Mouse (Mus musculus) liver, postnatal 0 days (tissue): ENCODE measurements around the gene Fnbp4. TPM values are rescaled to one million over a fixed set of nuclear protein-coding genes. Genes with fewer than 3 reads are reported as not detected.

Experiments
- ATAC-seq: fragments of 200-750 bp; cut with Nextera tagmentation; 2 replicates; pipeline ENCODE4 v1.8.0; 2017; ENCODE audit warnings: mild to moderate bottlenecking, moderate library complexity
- DNase-seq: peaks from one replicate; pipeline ENCODE4 v3.0.0-alpha.2; 2016
- H3K27ac ChIP-seq: fragments of 300-500 bp; sonication (generic); 2 replicates; pipeline ENCODE4 v1.5.1; 2014; ENCODE audit warnings: antibody characterized with exemption, moderate library complexity, mild to moderate bottlenecking, low read depth
- H3K27me3 ChIP-seq: fragments of 300-500 bp; sonication (generic); 2 replicates; pipeline ENCODE4 v1.6.1; 2014; ENCODE audit warnings: low read length, control low read depth, mixed read lengths; ENCODE audit not compliant: insufficient read depth
- H3K36me3 ChIP-seq: fragments of 300-500 bp; sonication (generic); replicated peaks from 2 replicates; pipeline ENCODE4 v1.6.1; 2014; ENCODE audit warnings: mild to moderate bottlenecking, control low read depth, low read length, moderate library complexity, mixed read lengths; ENCODE audit not compliant: insufficient read depth
- H3K4me1 ChIP-seq: fragments of 300-500 bp; sonication (generic); 2 replicates; pipeline ENCODE4 v1.6.1; 2014; ENCODE audit warnings: antibody characterized with exemption, mild to moderate bottlenecking, control low read depth; ENCODE audit not compliant: insufficient read depth
- H3K4me2 ChIP-seq: fragments of 300-500 bp; sonication (generic); 2 replicates; pipeline ENCODE4 v1.6.1; 2014; ENCODE audit warnings: low read depth, mild to moderate bottlenecking, low read length, moderate library complexity, mixed read lengths
- H3K4me3 ChIP-seq: fragments of 300-500 bp; sonication (generic); 2 replicates; pipeline ENCODE4 v1.5.1; 2014; ENCODE audit warnings: low read depth, low read length
- H3K9ac ChIP-seq: fragments of 300-500 bp; sonication (generic); replicated peaks from 2 replicates; pipeline ENCODE4 v1.6.1; 2014; ENCODE audit warnings: mild to moderate bottlenecking, moderate library complexity
- H3K9me3 ChIP-seq: fragments of 300-500 bp; sonication (generic); 2 replicates; pipeline ENCODE4 v1.6.1; 2016; ENCODE audit warnings: mild to moderate bottlenecking, control low read depth, low read length, mixed read lengths
- CTCF ChIP-seq: sonication (generic); IDR thresholded peaks from 2 replicates; pipeline ENCODE4 v1.5.1; 2016; ENCODE audit warnings: antibody characterized with exemption, low read depth
- EP300 ChIP-seq: IDR thresholded peaks from 2 replicates; pipeline ENCODE4 v1.6.1; 2016; ENCODE audit warnings: antibody characterized with exemption, low read depth, mild to moderate bottlenecking
- WGBS: fragments of 180-500 bp; shearing (Covaris S2); extraction: QIAGEN DNeasy Blood & Tissue Kit; methylation state at CpG from one replicate; pipeline ENCODE4 v1.1.7; 2014; ENCODE audit not compliant: insufficient replicate concordance; 5-methylcytosine and 5-hydroxymethylcytosine counted together
- polyA plus RNA-seq: library from polyadenylated mRNA; unstranded; fragments of >200 nt; fragmentation: Nextera tagmentation; extraction: Ambion mirVana; gene quantifications from 2 replicates; pipeline ENCODE4 v1.2.1, GENCODE M21; 2015

The Fnbp4 gene
- polyA plus RNA-seq, 1 experiment from 2014 or later = 16.8 TPM

GRCm38 (mm10) chr2:90765123-90765522 lies 20.0 kb downstream of the Fnbp4 start:
- Histone ChIP-seq H3K27ac (no peak overlapping the region), H3K9ac (no peak overlapping the region), H3K36me3 (peaks cover 82% of the 10 kb centered on the region), H3K4me3 (no peak overlapping the region), H3K4me2 (no peak overlapping the region), H3K4me1 (no peaks in the 10 kb centered on the region), H3K27me3 (no peaks in the 10 kb centered on the region), H3K9me3 (no peaks in the 10 kb centered on the region)
- no peak for TF ChIP-seq CTCF
- TF ChIP-seq EP300 = no peak
- ATAC-seq (no peak), DNase-seq (no peak)
- WGBS = 90% methylated on average over 3 of the region's 3 CpGs

GRCm38 (mm10) chr2:90781323-90781722 lies 36.2 kb downstream of the Fnbp4 start:
- peaks cover 4% of the 10 kb centered on the region; the same call in 1 of the 2 replicates for H3K4me1 ChIP-seq
- DNase-seq (no peak), ATAC-seq (no peak)
- TF ChIP-seq CTCF = no peak
- no peak for TF ChIP-seq EP300
- no peak overlapping the region for H3K4me2 ChIP-seq
- H3K9me3 ChIP-seq = no peaks in the 10 kb centered on the region
- no peak overlapping the region for H3K9ac ChIP-seq
- no peak overlapping the region for H3K4me3 ChIP-seq
- 43% methylated on average over 3 of the region's 3 CpGs for WGBS
- peaks cover 40% of the 10 kb centered on the region for H3K36me3 ChIP-seq
- H3K27ac ChIP-seq = no peak overlapping the region
- peaks cover 6% of the 10 kb centered on the region; the same call in 1 of the 2 replicates for H3K27me3 ChIP-seq

- no peaks in the 10 kb centered on the region for H3K9me3 ChIP-seq
- no peak overlapping the region for H3K27ac ChIP-seq
- ATAC-seq (no peak), DNase-seq (no peak)
- H3K27me3 ChIP-seq = peaks cover 6% of the 10 kb centered on the region; the same call in 1 of the 2 replicates
- H3K4me3 ChIP-seq = no peak overlapping the region
- peaks cover 35% of the 10 kb centered on the region for H3K36me3 ChIP-seq
- peaks cover 4% of the 10 kb centered on the region; the same call in 1 of the 2 replicates for H3K4me1 ChIP-seq
- WGBS = 52% methylated on average over 2 of the region's 2 CpGs
- H3K9ac ChIP-seq = no peak overlapping the region
- peak overlapping the region; percentile 78; the same call in 1 of the 2 replicates for H3K4me2 ChIP-seq
- TF ChIP-seq CTCF = no peak
- no peak for TF ChIP-seq EP300
Observed at GRCm38 (mm10) chr2:90781938-90782337, 36.8 kb downstream of the Fnbp4 start.

GRCm38 (mm10) chr2:90782458-90782857 lies 37.3 kb downstream of the Fnbp4 start, which contains the start of gene Agbl2:
Gene Agbl2, plus strand, starts transcription at chr2:90782727.
- H3K4me3 ChIP-seq = peak within 1 kb of the TSS; percentile 52
- peak within 1 kb of the TSS; percentile 78 for H3K4me2 ChIP-seq
- no peak for TF ChIP-seq EP300
- TF ChIP-seq CTCF = no peak
- no peak within 1 kb of the TSS for H3K27ac ChIP-seq
- H3K4me1 ChIP-seq = peaks cover 4% of the 10 kb centered on the region; the same call in 1 of the 2 replicates
- peak; percentile 18 for DNase-seq
- H3K36me3 ChIP-seq = peaks cover 30% of the 10 kb centered on the region
- H3K9me3 ChIP-seq = no peaks in the 10 kb centered on the region
- peaks cover 6% of the 10 kb centered on the region; the same call in 1 of the 2 replicates for H3K27me3 ChIP-seq
- 7% methylated on average over 11 of the region's 11 CpGs for WGBS
- peak within 1 kb of the TSS; percentile 44 for H3K9ac ChIP-seq
- ATAC-seq = peak; percentile 3; the same call in 1 of the 2 replicates

- ATAC-seq = peak; percentile 35; the same call in 1 of the 2 replicates
- H3K9ac ChIP-seq = peak overlapping the region; percentile 44
Observed at GRCm38 (mm10) chr2:90782901-90783486, 37.8 kb downstream of the Fnbp4 start.

GRCm38 (mm10) chr2:90788126-90788525 lies 43.0 kb downstream of the Fnbp4 start:
- DNase-seq (no peak), ATAC-seq (no peak)
- H3K36me3 ChIP-seq = no peaks in the 10 kb centered on the region
- H3K27me3 ChIP-seq = peaks cover 6% of the 10 kb centered on the region; the same call in 1 of the 2 replicates
- TF ChIP-seq CTCF = no peak
- TF ChIP-seq EP300 = no peak
- H3K27ac ChIP-seq = no peak overlapping the region
- no peak overlapping the region for H3K4me3 ChIP-seq
- 69% methylated on average over 2 of the region's 2 CpGs for WGBS
- no peak overlapping the region for H3K9ac ChIP-seq
- H3K9me3 ChIP-seq = no peaks in the 10 kb centered on the region
- H3K4me1 ChIP-seq = no peaks in the 10 kb centered on the region
- H3K4me2 ChIP-seq = no peak overlapping the region

More at GRCm38 (mm10) chr2:90782901-90783486, 37.8 kb downstream of the Fnbp4 start:
- TF ChIP-seq EP300 (no peak), CTCF (no peak)
- H3K36me3 ChIP-seq = peaks cover 25% of the 10 kb centered on the region
- H3K4me1 ChIP-seq = peaks cover 4% of the 10 kb centered on the region; the same call in 1 of the 2 replicates
- peaks cover 6% of the 10 kb centered on the region; the same call in 1 of the 2 replicates for H3K27me3 ChIP-seq
- peak overlapping the region; percentile 78 for H3K4me2 ChIP-seq
- H3K27ac ChIP-seq = no peak overlapping the region
- DNase-seq = peak; percentile 21
- H3K4me3 ChIP-seq = peak overlapping the region; percentile 52
- 3% methylated on average over 27 of the region's 29 CpGs for WGBS
- H3K9me3 ChIP-seq = no peaks in the 10 kb centered on the region
